Mouse (Mus musculus): Measurements from ENCODE around the gene Cdkn2aipnl.

Cdkn2aipnl gene

DNA sequence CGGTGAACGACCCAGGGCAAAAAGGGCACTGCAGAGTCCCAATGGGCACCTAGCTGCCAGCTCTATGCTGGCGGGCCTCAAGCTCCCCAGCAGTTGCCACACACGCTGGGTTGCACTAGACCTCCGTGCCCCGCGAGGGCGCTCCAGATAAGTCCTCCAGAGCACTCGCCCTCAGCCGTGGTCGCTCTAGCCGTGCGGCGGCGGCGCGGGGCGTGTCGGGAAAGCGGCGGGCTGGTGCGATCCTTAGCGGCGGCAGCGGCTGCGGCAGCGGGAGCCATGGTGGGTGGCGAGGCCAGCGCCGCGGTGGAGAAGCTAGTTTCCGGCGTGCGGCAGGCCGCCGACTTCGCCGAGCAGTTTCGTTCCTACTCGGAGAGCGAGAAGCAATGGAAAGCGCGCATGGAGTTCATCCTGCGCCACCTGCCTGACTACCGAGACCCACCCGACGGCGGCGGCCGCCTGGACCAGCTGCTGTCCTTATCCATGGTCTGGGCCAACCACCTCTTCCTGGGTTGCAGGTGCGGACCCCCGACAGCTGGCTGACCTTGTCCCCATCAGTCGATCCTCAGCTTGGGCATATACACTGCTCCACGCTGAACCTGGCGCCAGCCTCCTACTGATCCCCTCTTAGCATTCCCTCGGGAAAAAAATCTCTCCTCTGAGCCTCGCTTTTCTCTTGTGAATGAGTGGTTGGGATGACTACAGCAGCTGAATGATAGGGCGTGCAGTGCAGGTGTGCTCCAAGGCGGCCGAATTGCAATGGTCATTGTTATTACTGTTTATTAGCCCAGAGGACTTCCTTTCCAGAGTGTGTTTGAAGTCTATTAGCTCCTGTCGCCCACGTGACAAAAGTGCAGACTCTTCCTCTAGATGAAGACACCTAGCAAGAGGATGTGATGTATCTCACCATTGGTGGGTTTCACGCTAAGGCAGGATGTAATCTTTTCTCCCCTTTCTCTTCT is at the start of gene Cdkn2aipnl:
Gene Cdkn2aipnl, plus strand, starts transcription at position 219 of the 959 bp plus-strand sequence.
- peak; percentile 95 to 99 for DNase-seq (ENCODE audit: low spot score in 2 of 2)

DNA sequence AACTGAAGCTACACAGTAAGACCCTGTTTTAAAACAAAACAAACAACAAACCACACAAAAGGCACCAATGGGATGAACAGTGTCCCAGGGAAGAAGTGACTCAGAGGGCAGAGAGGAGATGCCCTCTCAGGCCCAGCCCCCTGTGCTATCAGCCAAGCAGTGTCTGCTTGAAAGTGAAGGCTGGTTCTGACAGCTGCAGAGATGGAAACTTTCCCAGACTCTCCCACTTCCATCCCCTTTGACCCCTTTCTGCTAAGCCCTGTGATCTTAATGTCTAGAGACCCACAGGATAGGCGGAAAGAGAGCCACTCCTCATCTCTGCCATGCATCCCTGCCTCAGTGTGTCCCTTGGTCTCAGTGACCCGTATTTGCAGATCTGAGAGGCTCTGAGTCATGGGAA is 49.5 kb upstream of the Cdkn2aipnl start:
- no peak for DNase-seq (ENCODE audit: low spot score in 2 of 2)

DNA sequence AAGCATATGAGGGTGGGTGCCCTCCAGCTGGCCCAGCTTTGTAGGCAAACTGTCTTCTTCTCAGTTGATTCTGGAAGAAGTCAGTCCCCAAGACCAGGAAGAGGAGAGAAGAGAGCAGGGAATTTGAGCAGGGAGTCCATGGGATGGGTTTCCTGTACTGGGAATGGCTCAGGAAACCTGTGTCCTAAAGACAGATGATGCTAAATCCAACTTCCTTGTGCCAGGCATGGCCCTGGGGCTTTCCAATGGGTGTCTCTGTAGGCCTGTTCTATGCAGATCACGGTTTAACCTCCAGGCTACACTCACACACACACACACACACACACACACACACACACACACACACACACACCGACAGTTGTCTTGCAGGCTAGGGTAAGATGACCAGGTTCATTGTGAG is 48.9 kb upstream of the Cdkn2aipnl start:
- DNase-seq (ENCODE audit: low spot score in 2 of 2), result no peak

DNA sequence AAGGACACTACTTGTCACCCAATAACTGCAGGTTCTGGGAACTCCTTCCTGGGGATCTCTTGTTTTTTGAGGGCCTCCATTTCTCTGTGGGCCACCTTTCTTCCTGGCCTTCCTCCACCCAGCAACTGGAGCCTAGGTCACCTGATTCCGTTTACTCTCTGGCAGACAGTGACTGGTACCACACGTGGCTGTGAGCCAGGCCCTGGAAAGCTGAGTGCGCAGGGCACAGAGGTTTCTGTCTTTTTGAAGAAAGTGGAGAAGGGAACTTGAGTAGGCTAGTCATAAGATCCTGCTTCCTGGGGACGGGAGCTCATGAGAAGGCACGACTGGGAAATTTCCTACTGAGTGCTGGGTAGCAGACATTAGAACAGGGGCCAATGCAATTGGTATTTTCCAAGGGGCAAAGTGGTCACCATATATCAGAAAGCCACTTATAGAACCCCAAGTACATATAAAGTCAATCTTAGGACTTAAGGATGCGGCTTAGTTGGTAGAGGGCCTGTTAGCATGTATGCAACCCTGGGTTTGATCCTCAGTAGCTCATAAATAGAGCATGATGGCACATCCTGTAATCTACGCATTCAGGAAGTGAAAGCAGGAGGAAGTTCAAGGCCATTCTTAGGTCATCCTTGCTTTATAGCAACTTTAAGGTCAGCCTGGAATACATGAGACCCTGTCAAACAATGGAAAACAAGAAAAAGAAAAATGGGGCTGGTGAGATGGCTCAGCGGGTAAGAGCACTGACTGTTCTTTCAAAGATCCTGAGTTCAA is 45.9 kb upstream of the Cdkn2aipnl start:
- no peak for DNase-seq (ENCODE audit: low spot score in 2 of 2)

DNA sequence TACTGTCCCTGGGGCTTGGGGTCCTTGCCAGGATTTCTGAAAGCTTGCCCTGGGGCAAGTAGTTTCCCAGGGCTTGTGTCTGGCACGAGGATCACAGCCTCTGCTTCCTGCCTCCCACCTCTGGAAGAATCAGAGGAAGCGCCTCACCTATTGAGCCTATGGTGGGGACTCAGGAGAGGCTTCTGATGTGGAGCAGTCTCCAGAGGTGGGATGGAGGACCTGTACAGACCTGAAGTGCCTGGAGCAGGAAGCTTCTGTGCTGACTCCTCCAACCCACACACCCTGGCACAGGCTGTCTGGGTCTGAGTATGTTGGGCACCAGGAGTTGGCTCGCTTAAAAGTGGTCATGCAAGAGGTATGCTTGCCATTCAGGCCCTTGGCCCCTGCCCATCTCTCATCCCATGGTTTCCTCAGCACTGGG is 45.0 kb upstream of the Cdkn2aipnl start:
- no peak for DNase-seq (ENCODE audit: low spot score in 2 of 2)

DNA sequence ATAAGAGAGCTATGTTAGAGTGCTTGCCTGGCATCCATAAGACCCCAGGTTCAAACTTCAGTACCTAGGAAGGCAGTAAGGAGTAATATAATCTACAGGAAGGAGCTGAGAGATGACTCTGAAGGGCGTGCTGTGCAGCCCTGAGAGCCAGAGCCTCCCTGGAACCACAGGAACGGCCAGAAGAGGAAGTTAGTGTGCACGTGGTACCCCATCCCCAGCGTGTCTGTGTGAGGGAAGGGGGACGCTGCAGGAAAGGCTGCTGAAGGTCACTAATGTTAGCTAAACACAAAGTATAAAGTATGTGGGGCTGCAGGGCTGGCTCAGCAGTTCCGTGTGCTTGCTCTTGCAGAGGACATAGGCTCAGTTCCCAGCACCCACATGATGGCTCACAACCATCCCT is 41.9 kb upstream of the Cdkn2aipnl start:
- no peak for DNase-seq (ENCODE audit: low spot score in 2 of 2)

DNA sequence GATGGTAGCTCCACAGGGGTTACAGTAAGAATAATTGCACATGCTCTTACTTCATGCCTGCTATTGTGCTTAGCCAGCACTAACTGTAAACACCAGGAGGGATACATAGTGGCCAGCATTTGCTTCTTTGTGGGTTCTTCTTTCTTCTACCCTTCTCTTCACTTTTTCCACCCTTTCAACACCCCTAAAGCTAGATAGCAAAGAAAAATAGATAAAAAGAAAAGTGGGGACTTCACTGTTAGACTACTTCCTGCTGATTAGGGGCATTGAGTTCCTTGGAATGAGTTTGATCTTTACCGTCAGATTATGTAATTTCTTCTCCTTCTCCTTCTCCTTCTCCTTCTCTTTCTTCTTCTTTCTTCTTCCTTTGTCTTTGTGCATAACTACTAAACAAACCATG is 41.1 kb upstream of the Cdkn2aipnl start:
- no peak for DNase-seq (ENCODE audit: low spot score in 2 of 2)

DNA sequence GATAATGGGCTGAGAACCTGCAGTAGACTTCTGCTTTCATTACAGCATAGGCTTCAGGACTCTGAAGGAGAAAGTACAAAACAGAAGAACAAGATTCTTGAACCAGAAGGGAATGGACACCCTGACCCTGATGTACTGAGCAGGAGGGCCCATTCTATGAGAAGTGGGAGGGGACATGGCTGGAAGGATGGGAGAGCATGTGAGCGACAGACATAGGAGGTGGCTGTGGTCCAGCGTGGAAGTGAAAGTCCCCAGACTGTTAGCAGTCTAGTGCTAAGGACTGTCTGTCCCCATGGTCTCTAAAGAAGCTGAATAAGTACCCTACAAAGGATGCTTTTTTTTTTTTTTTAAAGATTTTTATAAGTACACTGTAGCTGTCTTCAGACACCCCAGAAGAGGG is 40.4 kb upstream of the Cdkn2aipnl start:
- no peak for DNase-seq (ENCODE audit: low spot score in 2 of 2)

DNA sequence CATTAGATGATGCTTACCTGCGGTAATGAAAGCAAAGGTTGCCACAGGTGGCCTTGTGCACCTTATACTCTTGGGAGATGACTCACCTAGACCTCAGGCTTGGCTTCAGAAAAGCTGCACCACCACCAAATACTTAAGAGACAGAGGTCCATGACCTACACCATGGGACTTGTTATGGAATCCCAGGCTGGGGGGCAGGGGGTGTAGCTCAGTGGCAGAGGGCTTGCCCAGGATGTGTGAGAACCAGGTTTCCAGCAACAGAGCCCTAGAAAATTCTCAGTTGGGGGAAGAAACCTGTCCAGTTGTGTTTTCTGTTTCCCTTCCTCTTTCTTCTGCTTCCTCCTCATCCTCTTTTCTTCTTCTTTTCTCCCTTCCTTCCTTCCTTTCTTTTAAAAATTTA is 36.3 kb upstream of the Cdkn2aipnl start:
- DNase-seq (ENCODE audit: low spot score in 2 of 2), result no peak

DNA sequence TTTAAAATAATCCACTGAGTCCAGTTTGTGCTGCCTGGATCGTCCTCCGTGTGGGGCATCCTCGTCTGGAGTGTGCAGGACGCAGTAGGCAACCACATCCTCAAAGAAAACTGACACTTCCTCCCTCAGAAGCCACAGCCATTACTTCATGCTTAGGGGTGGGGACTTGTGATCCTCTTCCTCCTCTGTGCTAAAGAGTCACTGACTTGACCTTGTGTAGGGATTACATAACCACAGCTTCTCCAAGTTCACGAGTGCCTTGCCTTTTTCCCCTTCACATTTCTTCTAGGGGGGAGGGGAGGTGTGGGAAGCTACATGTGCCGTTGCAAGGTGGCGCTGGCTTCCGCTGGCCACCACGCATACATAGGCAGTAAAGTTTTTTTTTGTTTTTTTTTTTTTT is 35.7 kb upstream of the Cdkn2aipnl start:
- DNase-seq (ENCODE audit: low spot score in 2 of 2), result no peak

DNA sequence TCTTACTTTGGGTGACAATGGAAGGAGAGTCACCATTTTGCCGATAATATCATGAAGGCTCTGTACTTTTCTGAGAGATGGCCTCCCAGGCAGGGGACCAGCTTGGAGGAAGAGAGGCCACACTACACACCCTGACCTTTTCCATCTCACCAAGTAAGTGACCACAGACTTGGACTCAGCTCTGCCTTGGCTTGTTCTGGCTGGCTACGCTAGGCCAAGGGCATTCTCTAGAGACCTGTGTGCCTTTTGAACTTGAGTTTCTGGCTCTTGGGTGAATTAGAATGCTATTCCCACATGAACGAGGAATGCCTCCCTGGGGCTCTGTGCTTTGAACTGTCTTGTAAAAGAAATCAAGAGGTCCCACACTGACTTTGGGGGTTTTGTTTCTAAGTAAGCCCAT is 33.2 kb upstream of the Cdkn2aipnl start:
- no peak for DNase-seq (ENCODE audit: low spot score in 2 of 2)

DNA sequence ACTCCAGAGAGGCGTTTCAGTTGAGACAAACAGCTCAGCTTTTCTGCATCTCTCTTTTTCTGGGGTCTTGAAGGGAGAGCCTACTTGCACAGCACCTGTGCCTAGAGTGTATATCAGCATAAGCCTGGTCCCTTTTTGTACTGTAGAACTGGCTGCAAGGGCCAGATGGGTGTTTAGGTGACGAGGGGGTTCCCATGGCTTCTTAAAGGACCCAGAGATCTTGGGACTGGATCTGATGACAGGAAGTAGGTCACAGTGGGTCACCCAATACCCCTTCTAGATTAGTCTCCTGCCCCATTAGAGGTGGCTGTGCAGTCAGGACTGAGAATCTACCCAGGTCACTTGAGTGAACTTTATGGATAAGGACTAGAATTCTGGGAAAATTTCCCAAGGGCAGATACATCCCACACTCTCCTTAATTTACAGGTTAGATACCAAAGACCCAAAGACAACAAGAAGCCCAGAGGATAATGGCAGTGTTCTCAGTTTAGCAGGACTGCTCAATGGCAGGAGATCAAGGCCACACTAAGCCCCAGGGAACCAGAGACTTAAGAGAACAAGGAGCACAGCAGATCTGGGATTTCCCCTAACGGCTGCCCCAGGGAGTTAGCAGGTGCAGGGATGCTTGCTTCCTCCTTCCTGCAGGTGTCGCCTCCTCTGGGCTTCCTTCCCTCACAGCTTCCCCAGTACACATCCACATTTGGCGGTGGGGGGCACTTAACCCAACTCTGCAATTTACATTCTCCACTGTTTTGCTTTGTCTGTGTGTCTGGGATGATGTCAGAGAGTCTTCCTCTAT is 31.6 kb upstream of the Cdkn2aipnl start:
- DNase-seq (ENCODE audit: low spot score in 2 of 2), result peak; percentile 65 to 75

DNA sequence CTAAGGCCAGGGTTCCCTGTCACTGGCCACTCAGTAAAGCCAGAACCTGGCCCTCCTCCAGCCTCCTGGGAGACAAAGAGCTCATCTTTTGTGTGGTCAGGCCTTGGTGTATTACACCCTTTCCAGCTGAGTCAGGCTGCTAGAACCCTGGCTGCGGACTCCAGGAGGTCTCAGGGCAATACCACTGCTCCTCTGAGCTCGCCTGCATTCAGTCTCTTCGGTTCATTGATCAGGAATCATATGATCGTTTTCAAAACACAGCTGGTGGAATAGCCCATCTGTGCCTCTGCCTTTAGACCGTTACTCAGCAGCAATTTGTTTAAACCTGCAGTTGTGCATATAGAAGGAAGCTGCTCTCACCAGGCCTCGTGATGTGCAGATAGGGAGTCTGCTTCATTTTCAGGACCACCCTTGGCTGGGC is 30.1 kb upstream of the Cdkn2aipnl start:
- DNase-seq (ENCODE audit: low spot score in 2 of 2), result no peak

DNA sequence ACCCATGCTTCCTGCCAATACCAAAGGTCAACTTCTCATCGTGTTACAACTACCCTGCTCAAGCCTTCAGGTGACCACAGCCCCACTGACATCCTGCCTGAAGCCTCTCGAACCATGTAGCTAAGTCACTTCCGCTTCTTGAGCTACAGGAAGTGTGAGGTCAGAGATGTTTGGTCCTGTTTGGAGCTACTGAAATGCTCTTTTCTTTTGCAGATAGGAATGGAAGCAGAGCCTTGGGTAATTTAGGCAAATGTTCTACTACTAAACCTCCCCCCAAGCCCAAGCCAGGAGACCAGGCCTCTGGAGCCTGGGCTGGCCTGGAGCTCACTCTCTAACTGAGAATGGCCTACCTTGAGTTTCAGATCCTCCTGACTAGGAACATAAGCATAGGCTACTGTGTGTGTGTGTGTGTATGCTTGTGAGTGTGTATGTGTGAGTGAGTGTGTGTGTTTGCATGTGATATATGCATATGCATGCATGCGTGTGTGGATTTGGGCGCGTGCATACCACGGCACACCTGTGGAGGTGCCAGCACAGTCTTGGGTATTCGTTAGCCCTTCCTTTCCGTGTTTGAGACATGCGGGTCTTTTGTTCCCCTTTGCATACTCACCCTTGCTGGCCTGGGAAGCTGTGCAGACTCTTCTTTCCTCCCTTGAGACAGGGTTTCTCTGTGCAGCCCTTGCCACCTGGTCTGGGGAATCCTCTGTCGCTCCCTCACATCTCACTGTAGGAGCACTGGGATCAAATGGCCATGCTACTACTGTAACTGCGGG is 28.5 kb upstream of the Cdkn2aipnl start:
- peak; percentile 38 to 45 for DNase-seq (ENCODE audit: low spot score in 2 of 2)

DNA sequence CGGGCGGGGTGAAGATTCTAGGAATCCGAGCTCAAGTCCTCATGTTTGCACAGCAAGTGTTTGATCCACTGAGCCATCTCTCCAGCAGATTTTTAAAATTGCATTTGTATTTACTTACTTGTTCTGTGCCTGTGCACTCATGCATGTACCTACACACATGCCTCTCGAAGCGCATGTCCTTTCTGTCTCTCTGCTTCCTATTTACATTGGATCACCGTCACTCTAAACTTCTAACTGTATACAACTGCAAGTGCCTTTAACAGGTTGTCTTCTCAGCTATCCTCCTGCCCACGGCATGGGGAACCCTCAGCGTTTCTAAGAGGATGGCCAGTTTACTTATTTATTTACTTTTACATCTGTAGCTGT is 27.9 kb upstream of the Cdkn2aipnl start:
- no peak for DNase-seq (ENCODE audit: low spot score in 2 of 2)

DNA sequence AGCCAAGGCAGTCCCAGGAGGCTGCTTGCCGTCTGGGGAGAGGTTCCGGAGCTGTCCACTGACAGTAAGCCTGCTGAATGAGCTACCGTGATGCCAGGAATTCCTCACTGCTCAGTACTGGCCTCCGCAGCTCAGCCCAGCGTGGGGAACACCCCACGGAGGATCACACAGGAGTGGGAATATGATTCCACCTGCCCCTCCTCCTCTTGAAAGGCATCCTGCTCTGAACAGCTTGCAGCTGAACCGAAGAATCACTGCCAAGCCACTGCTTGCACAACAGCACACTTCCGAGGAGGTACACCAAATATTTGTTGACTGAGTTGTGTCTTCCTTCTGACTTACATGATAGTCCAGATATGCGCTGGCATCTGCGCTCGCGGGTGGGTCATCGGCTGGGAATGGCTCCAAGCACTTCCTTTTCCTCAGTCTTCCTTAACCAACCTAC is 26.9 kb upstream of the Cdkn2aipnl start:
- no peak for DNase-seq (ENCODE audit: low spot score in 2 of 2)

DNA sequence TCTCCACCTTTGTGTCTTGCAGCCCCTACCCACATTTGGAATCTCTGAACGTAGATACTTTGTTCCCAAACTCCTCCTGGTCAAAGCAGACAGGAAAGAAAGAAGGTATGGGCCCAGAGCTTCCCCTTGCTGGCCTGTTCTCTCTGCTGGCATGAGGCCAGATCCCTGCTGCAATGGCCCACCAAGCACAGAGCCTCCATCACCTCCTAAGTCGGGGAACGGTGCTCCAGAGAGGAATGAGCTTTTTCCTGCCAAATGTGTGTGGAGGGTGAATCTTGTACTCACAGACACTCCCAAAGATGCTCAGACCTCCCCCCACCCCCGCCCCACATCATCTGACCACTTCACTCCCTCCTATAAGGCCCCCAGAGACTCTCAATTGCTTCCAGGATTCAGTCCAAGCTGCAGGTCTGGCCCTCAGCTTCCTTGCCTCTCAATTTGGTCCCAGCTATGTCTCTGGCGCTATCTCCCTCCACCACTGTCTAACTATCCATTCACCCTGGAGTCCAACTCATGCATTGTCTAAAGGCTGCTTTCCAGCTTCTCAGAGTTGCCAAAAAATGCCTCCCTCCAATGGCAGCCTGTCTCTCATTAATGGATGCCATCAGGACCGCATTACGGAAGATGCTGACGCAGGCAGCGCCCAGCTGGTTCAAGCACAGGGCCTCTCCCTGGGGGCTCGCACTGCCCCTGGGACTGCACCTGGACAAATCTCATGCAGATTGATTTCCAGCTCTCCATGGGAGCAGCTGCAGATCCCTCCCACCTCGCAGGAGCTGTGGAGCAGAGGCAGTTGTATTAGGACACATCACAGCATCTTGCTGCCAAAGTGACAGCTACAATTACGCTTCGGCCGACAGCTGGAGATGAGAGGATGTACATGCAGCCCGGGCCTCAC is 24.6 kb upstream of the Cdkn2aipnl start:
- no peak for DNase-seq (ENCODE audit: low spot score in 2 of 2)

DNA sequence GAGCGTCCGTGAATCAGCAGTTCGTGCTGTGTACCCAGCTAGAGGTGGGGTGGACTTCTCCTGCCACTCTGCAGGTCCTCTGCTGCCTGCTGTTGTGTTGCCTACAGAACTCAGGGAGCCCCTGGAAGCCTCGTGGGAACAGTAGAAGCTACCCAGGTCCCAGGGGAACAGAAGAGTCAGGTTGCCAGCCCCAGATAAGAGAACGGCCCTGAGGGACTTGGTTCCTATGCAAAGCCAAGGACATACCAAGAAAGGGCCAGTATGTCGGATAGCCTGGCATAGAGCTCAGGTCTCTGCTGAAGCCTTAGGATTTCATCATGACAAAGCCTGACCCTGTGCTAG is 24.0 kb upstream of the Cdkn2aipnl start:
- no peak for DNase-seq (ENCODE audit: low spot score in 2 of 2)

DNA sequence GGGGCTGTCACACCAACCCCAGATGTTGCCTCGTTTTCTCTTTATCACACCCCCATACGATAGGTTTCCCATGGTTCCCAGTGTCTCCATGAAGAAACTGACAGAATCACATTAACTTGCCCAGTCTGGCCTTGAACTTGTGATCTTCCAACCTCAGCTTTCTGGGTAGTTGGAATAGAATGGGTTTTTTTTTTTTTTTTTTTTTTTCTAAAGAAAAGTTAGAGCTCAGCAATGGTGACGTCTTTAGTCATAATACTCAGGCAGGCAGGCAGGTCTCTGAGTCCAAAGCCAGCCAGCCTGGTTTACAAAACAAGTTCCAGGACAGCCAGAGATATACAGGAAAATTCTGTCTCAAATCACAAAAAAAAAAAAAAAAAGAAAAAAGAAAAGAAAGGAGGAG is 23.2 kb upstream of the Cdkn2aipnl start:
- no peak for DNase-seq (ENCODE audit: low spot score in 2 of 2)

DNA sequence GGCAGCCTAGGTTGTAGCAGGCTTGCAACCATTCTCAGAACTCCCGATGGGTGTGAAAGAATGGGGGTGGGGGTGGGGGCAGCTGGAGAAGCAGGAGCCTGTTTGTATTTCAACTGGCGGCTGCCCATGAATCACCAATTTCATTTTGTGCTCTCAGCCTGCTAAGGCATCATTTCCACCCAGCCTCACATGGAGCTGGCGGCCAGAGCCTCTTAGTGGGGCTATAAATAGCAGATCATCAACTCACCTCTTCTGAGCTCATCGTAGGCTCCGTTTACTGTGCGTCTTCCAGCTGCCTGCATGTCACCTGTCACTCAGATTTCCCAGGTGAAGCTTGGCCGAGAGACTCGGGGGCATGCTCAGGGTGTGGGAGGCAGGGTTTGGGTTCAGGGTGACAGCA is 21.9 kb upstream of the Cdkn2aipnl start:
- no peak for DNase-seq (ENCODE audit: low spot score in 2 of 2)
